Mouse (Mus musculus): ENCODE measurements around the gene Nmrk2. TPM values are rescaled to one million over a fixed set of nuclear protein-coding genes. Genes with fewer than 3 reads are reported as not detected.

Nmrk2 gene
- polyA plus RNA-seq, 1 experiment from 2014 or later, result 0.11 TPM

GRCm38 (mm10) chr10:81200141-81200540 lies 1.7 kb downstream of the Nmrk2 start:
- Histone ChIP-seq H3K36me3 (ENCODE audit: control insufficient read depth, insufficient read depth) (no peaks in the 10 kb centered on the region), H3K4me2 (ENCODE audit: low read length) (no peak overlapping the region), H3K9me3 (ENCODE audit: control insufficient read depth, low read length) (no peaks in the 10 kb centered on the region), H3K4me1 (replicated peaks; ENCODE audit: control insufficient read depth, insufficient read depth, low read length) (no peaks in the 10 kb centered on the region), H3K27me3 (replicated peaks; ENCODE audit: control insufficient read depth, insufficient read depth, low read length) (peaks cover 15% of the 10 kb centered on the region), H3K27ac (ENCODE audit: low read length) (no peak overlapping the region), H3K9ac (replicated peaks; ENCODE audit: low read depth, low read length) (no peak overlapping the region), H3K4me3 (replicated peaks; ENCODE audit: low read length) (no peak overlapping the region)
- ATAC-seq, result no peak
- WGBS, result 90% methylated on average over 13 of the region's 13 CpGs

GRCm38 (mm10) chr10:81198990-81199389 lies 2.9 kb downstream of the Nmrk2 start:
- Histone ChIP-seq H3K4me3 (replicated peaks; ENCODE audit: low read length) (no peak overlapping the region), H3K27ac (ENCODE audit: low read length) (no peak overlapping the region), H3K4me1 (replicated peaks; ENCODE audit: control insufficient read depth, insufficient read depth, low read length) (no peaks in the 10 kb centered on the region), H3K4me2 (ENCODE audit: low read length) (no peak overlapping the region), H3K27me3 (replicated peaks; ENCODE audit: control insufficient read depth, insufficient read depth, low read length) (peaks cover 27% of the 10 kb centered on the region), H3K36me3 (ENCODE audit: control insufficient read depth, insufficient read depth) (no peaks in the 10 kb centered on the region), H3K9ac (replicated peaks; ENCODE audit: low read depth, low read length) (no peak overlapping the region), H3K9me3 (ENCODE audit: control insufficient read depth, low read length) (no peaks in the 10 kb centered on the region)
- no peak for ATAC-seq
- 86% methylated on average over 6 of the region's 6 CpGs for WGBS

- H3K27ac ChIP-seq (ENCODE audit: low read length), result no peak overlapping the region
- 3% methylated on average over 9 of the region's 9 CpGs for WGBS
Measured at GRCm38 (mm10) chr10:81198230-81198629, 3.6 kb downstream of the Nmrk2 start.

GRCm38 (mm10) chr10:81197305-81197704 lies 4.5 kb downstream of the Nmrk2 start:
- WGBS, result 48% methylated on average over 6 of the region's 6 CpGs
- ATAC-seq, result no peak
- H3K9ac ChIP-seq (replicated peaks; ENCODE audit: low read depth, low read length), result no peak overlapping the region

More at GRCm38 (mm10) chr10:81198230-81198629, 3.6 kb downstream of the Nmrk2 start:
- H3K36me3 ChIP-seq (ENCODE audit: control insufficient read depth, insufficient read depth), result no peaks in the 10 kb centered on the region
- ATAC-seq, result no peak
- H3K4me1 ChIP-seq (replicated peaks; ENCODE audit: control insufficient read depth, insufficient read depth, low read length), result peaks cover 2% of the 10 kb centered on the region; the same call in 1 of the 2 replicates
- H3K27me3 ChIP-seq (replicated peaks; ENCODE audit: control insufficient read depth, insufficient read depth, low read length), result peaks cover 29% of the 10 kb centered on the region
- H3K9ac ChIP-seq (replicated peaks; ENCODE audit: low read depth, low read length), result no peak overlapping the region
- no peaks in the 10 kb centered on the region for H3K9me3 ChIP-seq (ENCODE audit: control insufficient read depth, low read length)
- H3K4me3 ChIP-seq (replicated peaks; ENCODE audit: low read length), result no peak overlapping the region
- H3K4me2 ChIP-seq (ENCODE audit: low read length), result no peak overlapping the region

GRCm38 (mm10) chr10:81196470-81197065 lies 5.3 kb downstream of the Nmrk2 start:
- WGBS, result 60% methylated on average over 11 of the region's 11 CpGs
- no peaks in the 10 kb centered on the region for H3K36me3 ChIP-seq (ENCODE audit: control insufficient read depth, insufficient read depth)
- H3K4me2 ChIP-seq (ENCODE audit: low read length), result no peak overlapping the region
- no peak overlapping the region for H3K27ac ChIP-seq (ENCODE audit: low read length)
- H3K4me1 ChIP-seq (replicated peaks; ENCODE audit: control insufficient read depth, insufficient read depth, low read length), result peaks cover 12% of the 10 kb centered on the region
- no peak for ATAC-seq
- no peak overlapping the region for H3K4me3 ChIP-seq (replicated peaks; ENCODE audit: low read length)
- H3K27me3 ChIP-seq (replicated peaks; ENCODE audit: control insufficient read depth, insufficient read depth, low read length), result peaks cover 29% of the 10 kb centered on the region
- no peaks in the 10 kb centered on the region for H3K9me3 ChIP-seq (ENCODE audit: control insufficient read depth, low read length)
- H3K9ac ChIP-seq (replicated peaks; ENCODE audit: low read depth, low read length), result no peak overlapping the region

More at GRCm38 (mm10) chr10:81197305-81197704, 4.5 kb downstream of the Nmrk2 start:
- no peak overlapping the region for H3K4me2 ChIP-seq (ENCODE audit: low read length)
- H3K9me3 ChIP-seq (ENCODE audit: control insufficient read depth, low read length), result no peaks in the 10 kb centered on the region
- no peaks in the 10 kb centered on the region for H3K36me3 ChIP-seq (ENCODE audit: control insufficient read depth, insufficient read depth)
- no peak overlapping the region for H3K27ac ChIP-seq (ENCODE audit: low read length)
- peaks cover 29% of the 10 kb centered on the region for H3K27me3 ChIP-seq (replicated peaks; ENCODE audit: control insufficient read depth, insufficient read depth, low read length)
- peaks cover 6% of the 10 kb centered on the region for H3K4me1 ChIP-seq (replicated peaks; ENCODE audit: control insufficient read depth, insufficient read depth, low read length)
- no peak overlapping the region for H3K4me3 ChIP-seq (replicated peaks; ENCODE audit: low read length)

- Histone ChIP-seq H3K4me3 (replicated peaks; ENCODE audit: low read length) (no peak overlapping the region), H3K27ac (ENCODE audit: low read length) (no peak overlapping the region), H3K27me3 (replicated peaks; ENCODE audit: control insufficient read depth, insufficient read depth, low read length) (peaks cover 29% of the 10 kb centered on the region), H3K9ac (replicated peaks; ENCODE audit: low read depth, low read length) (no peak overlapping the region), H3K36me3 (ENCODE audit: control insufficient read depth, insufficient read depth) (no peaks in the 10 kb centered on the region), H3K9me3 (ENCODE audit: control insufficient read depth, low read length) (no peaks in the 10 kb centered on the region), H3K4me2 (ENCODE audit: low read length) (no peak overlapping the region), H3K4me1 (replicated peaks; ENCODE audit: control insufficient read depth, insufficient read depth, low read length) (peaks cover 12% of the 10 kb centered on the region)
- WGBS, result 69% methylated on average over 4 of the region's 4 CpGs
- no peak for ATAC-seq
Measured at GRCm38 (mm10) chr10:81195300-81195699, 6.6 kb downstream of the Nmrk2 start.

GRCm38 (mm10) chr10:81193991-81194774 lies 7.7 kb downstream of the Nmrk2 start:
- Histone ChIP-seq H3K27ac (ENCODE audit: low read length) (no peak overlapping the region), H3K9me3 (ENCODE audit: control insufficient read depth, low read length) (no peaks in the 10 kb centered on the region), H3K36me3 (ENCODE audit: control insufficient read depth, insufficient read depth) (0 out of 2 replicates have a peak, but pooled peaks cover 2% of the 10 kb centered on the region), H3K27me3 (replicated peaks; ENCODE audit: control insufficient read depth, insufficient read depth, low read length) (peaks cover 29% of the 10 kb centered on the region), H3K4me1 (replicated peaks; ENCODE audit: control insufficient read depth, insufficient read depth, low read length) (peaks cover 12% of the 10 kb centered on the region), H3K9ac (replicated peaks; ENCODE audit: low read depth, low read length) (0 out of 2 replicates have a peak overlapping the region, but pooled peaks have one; percentile 17), H3K4me2 (ENCODE audit: low read length) (no peak overlapping the region), H3K4me3 (replicated peaks; ENCODE audit: low read length) (no peak overlapping the region)
- ATAC-seq, result no peak
- WGBS, result 12% methylated on average over 37 of the region's 37 CpGs

- Histone ChIP-seq H3K27ac (ENCODE audit: low read length) (peak overlapping the region; percentile 96), H3K4me3 (replicated peaks; ENCODE audit: low read length) (peak overlapping the region; percentile 55), H3K4me1 (replicated peaks; ENCODE audit: control insufficient read depth, insufficient read depth, low read length) (peaks cover 12% of the 10 kb centered on the region), H3K4me2 (ENCODE audit: low read length) (peak overlapping the region; percentile 78), H3K9me3 (ENCODE audit: control insufficient read depth, low read length) (no peaks in the 10 kb centered on the region), H3K27me3 (replicated peaks; ENCODE audit: control insufficient read depth, insufficient read depth, low read length) (peaks cover 29% of the 10 kb centered on the region), H3K9ac (replicated peaks; ENCODE audit: low read depth, low read length) (peak overlapping the region; percentile 63), H3K36me3 (ENCODE audit: control insufficient read depth, insufficient read depth) (0 out of 2 replicates have a peak, but pooled peaks cover 2% of the 10 kb centered on the region)
- ATAC-seq, result peak; percentile 47; the same call in 1 of the 2 replicates
- WGBS, result 1% methylated on average over 19 of the region's 19 CpGs
Measured at GRCm38 (mm10) chr10:81192968-81193501, 8.8 kb downstream of the Nmrk2 start.

GRCm38 (mm10) chr10:81192270-81192967 lies 9.4 kb downstream of the Nmrk2 start:
- WGBS, result 2% methylated on average over 86 of the region's 93 CpGs
- Histone ChIP-seq H3K4me2 (ENCODE audit: low read length) (peak overlapping the region; percentile 78), H3K27me3 (replicated peaks; ENCODE audit: control insufficient read depth, insufficient read depth, low read length) (peaks cover 28% of the 10 kb centered on the region), H3K36me3 (ENCODE audit: control insufficient read depth, insufficient read depth) (0 out of 2 replicates have a peak, but pooled peaks cover 2% of the 10 kb centered on the region), H3K9ac (replicated peaks; ENCODE audit: low read depth, low read length) (peak overlapping the region; percentile 63), H3K4me3 (replicated peaks; ENCODE audit: low read length) (peak overlapping the region; percentile 55), H3K4me1 (replicated peaks; ENCODE audit: control insufficient read depth, insufficient read depth, low read length) (peaks cover 12% of the 10 kb centered on the region), H3K9me3 (ENCODE audit: control insufficient read depth, low read length) (no peaks in the 10 kb centered on the region), H3K27ac (ENCODE audit: low read length) (peak overlapping the region; percentile 96)
- ATAC-seq, result peak; percentile 91

Data from forebrain, embryonic 16.5 days (tissue).